Mouse (Mus musculus): Measurements from ENCODE around the gene Eddm3b. TPM values are rescaled to one million over a fixed set of nuclear protein-coding genes. Genes with fewer than 3 reads are reported as not detected.

Eddm3b gene
- polyA plus RNA-seq, 1 experiment from 2014 or later: 2.0 TPM

DNA sequence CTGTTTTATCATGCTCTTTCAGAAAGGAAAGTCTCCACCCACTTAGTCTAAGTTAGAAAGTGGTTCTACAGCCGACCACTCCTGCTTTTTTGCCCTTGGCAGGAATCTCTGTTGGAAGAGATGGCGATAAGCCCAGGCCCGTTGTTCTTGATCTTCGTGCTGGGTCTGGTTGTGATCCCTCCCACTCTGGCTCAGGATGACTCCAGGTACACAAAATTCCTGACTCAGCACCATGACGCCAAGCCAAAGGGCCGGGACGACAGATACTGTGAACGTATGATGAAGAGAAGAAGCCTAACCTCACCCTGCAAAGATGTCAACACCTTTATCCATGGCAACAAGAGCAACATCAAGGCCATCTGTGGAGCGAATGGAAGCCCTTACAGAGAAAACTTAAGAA, 12.9 kb upstream of the Eddm3b start:
- H3K9me3 ChIP-seq (replicated peaks; ENCODE audit: low read length): no peaks in the 10 kb centered on the region
- H3K4me1 ChIP-seq (replicated peaks; ENCODE audit: insufficient read depth, low read length): no peaks in the 10 kb centered on the region
- no peaks in the 10 kb centered on the region for H3K27me3 ChIP-seq (ENCODE audit: insufficient read depth, low read length)
- DNase-seq (ENCODE audit: low spot score) (no peak), ATAC-seq (replicated peaks; ENCODE audit: low FRiP score, low read depth) (no peak)
- no peaks in the 10 kb centered on the region for H3K36me3 ChIP-seq (ENCODE audit: insufficient read depth, low read length)
- H3K4me3 ChIP-seq (replicated peaks; ENCODE audit: low read depth, low read length): no peak overlapping the region
- no peak overlapping the region for H3K27ac ChIP-seq
- 75% methylated on average over 9 of the region's 9 CpGs for WGBS
- no peak overlapping the region for H3K9ac ChIP-seq (ENCODE audit: low read depth, low read length)
- TF ChIP-seq CTCF (IDR thresholded peaks at IDR 0.05; ENCODE audit: low read depth): no peak
- H3K4me2 ChIP-seq (ENCODE audit: low read length): no peak overlapping the region

DNA sequence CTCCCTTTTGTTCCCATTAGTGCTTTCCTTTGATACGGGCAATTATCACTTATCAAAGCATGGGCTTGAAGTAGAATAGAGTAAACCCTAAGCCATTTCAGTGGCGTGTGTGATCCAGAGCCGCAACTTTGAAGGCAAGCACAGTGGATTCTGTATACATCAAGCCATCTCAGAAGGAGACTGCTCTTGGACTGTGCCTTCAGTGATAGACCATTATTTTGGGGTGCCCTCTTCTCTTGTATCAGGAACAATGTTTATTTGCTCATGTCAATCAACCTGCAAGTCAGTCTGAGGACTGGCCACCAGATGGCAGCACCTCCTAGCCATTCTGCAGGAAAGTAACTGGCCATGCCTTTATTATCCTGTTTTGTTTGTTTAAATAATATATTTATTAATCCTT, 11.0 kb upstream of the Eddm3b start:
- no peak overlapping the region for H3K9ac ChIP-seq (ENCODE audit: low read depth, low read length)
- no peaks in the 10 kb centered on the region for H3K36me3 ChIP-seq (ENCODE audit: insufficient read depth, low read length)
- H3K4me3 ChIP-seq (replicated peaks; ENCODE audit: low read depth, low read length): no peak overlapping the region
- H3K4me1 ChIP-seq (replicated peaks; ENCODE audit: insufficient read depth, low read length): no peaks in the 10 kb centered on the region
- H3K27me3 ChIP-seq (ENCODE audit: insufficient read depth, low read length): no peaks in the 10 kb centered on the region
- no peak overlapping the region for H3K4me2 ChIP-seq (ENCODE audit: low read length)
- 56% methylated on average over 3 of the region's 3 CpGs for WGBS
- DNase-seq (ENCODE audit: low spot score): peak; percentile 60
- no peak overlapping the region for H3K27ac ChIP-seq
- TF ChIP-seq CTCF (IDR thresholded peaks at IDR 0.05; ENCODE audit: low read depth): peak; percentile 89
- no peaks in the 10 kb centered on the region for H3K9me3 ChIP-seq (replicated peaks; ENCODE audit: low read length)
- ATAC-seq (replicated peaks; ENCODE audit: low FRiP score, low read depth): 0 out of 2 replicates have a peak, but pooled peaks have one; percentile 17

DNA sequence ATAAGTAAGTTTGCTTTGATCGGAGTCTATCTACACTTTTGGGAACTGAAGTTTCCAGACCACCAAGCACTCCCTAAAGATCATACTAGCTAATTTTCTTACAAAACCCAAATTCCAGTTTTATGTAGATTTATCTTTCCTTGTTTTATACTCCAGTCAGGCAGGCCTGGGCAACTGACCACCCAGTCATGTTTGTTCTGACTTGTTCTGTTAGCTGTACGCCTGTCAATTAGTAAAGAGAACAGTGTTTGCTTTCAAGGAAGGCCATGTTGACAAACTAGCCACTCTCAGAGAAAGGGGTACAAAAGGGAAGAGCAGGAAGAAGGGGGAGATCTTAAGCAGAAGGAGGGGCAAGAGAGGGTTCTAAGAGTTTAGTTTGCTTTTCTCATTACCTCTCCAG, 9.9 kb upstream of the Eddm3b start:
- Histone ChIP-seq H3K4me3 (replicated peaks; ENCODE audit: low read depth, low read length) (no peak overlapping the region), H3K9me3 (replicated peaks; ENCODE audit: low read length) (no peaks in the 10 kb centered on the region), H3K36me3 (ENCODE audit: insufficient read depth, low read length) (no peaks in the 10 kb centered on the region), H3K9ac (ENCODE audit: low read depth, low read length) (no peak overlapping the region), H3K4me2 (ENCODE audit: low read length) (no peak overlapping the region), H3K27ac (no peak overlapping the region), H3K27me3 (ENCODE audit: insufficient read depth, low read length) (no peaks in the 10 kb centered on the region), H3K4me1 (replicated peaks; ENCODE audit: insufficient read depth, low read length) (no peaks in the 10 kb centered on the region)
- WGBS: 93% methylated on average over 2 of the region's 2 CpGs
- no peak for TF ChIP-seq CTCF (IDR thresholded peaks at IDR 0.05; ENCODE audit: low read depth)
- ATAC-seq (replicated peaks; ENCODE audit: low FRiP score, low read depth): no peak
- DNase-seq (ENCODE audit: low spot score): no peak

DNA sequence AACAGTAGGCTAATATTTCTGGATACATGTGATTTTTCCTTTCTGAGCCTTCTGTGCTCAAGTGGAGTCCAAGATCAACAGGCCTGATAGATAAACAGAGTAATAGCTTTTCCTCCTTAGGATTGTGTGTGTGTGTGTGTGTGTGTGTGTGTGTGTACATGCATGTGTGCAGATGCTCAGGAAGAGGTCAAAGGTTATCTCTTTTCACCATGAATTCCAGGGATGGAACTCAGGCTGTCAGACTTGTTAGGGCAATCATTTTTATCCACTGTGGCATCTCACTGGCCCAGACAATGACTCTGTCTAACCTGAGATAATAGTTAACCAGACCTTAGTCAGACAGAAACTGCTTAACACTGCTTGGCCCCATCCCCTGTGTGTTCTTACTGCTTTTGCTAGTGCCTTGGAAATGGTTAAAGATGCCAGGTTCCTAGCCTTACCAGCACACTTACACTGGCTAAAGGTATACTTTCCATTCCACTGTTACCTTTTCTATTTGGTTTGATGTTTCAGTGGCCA, 7.7 kb upstream of the Eddm3b start:
- no peak overlapping the region for H3K4me3 ChIP-seq (replicated peaks; ENCODE audit: low read depth, low read length)
- H3K9me3 ChIP-seq (replicated peaks; ENCODE audit: low read length): no peaks in the 10 kb centered on the region
- H3K4me1 ChIP-seq (replicated peaks; ENCODE audit: insufficient read depth, low read length): no peaks in the 10 kb centered on the region
- no peaks in the 10 kb centered on the region for H3K27me3 ChIP-seq (ENCODE audit: insufficient read depth, low read length)
- no peaks in the 10 kb centered on the region for H3K36me3 ChIP-seq (ENCODE audit: insufficient read depth, low read length)
- ATAC-seq (replicated peaks; ENCODE audit: low FRiP score, low read depth): no peak
- H3K27ac ChIP-seq: no peak overlapping the region
- H3K4me2 ChIP-seq (ENCODE audit: low read length): no peak overlapping the region
- no peak for TF ChIP-seq CTCF (IDR thresholded peaks at IDR 0.05; ENCODE audit: low read depth)
- H3K9ac ChIP-seq (ENCODE audit: low read depth, low read length): no peak overlapping the region
- DNase-seq (ENCODE audit: low spot score): no peak

GRCm38 (mm10) chr14:51111966-51112365, 2.3 kb upstream of the Eddm3b start:
- Histone ChIP-seq H3K4me3 (replicated peaks; ENCODE audit: low read depth, low read length) (no peak overlapping the region), H3K4me1 (replicated peaks; ENCODE audit: insufficient read depth, low read length) (no peaks in the 10 kb centered on the region), H3K9ac (ENCODE audit: low read depth, low read length) (no peak overlapping the region), H3K9me3 (replicated peaks; ENCODE audit: low read length) (no peaks in the 10 kb centered on the region), H3K36me3 (ENCODE audit: insufficient read depth, low read length) (no peaks in the 10 kb centered on the region), H3K4me2 (ENCODE audit: low read length) (no peak overlapping the region), H3K27ac (no peak overlapping the region), H3K27me3 (ENCODE audit: insufficient read depth, low read length) (no peaks in the 10 kb centered on the region)
- ATAC-seq (replicated peaks; ENCODE audit: low FRiP score, low read depth): no peak
- DNase-seq (ENCODE audit: low spot score): no peak
- TF ChIP-seq CTCF (IDR thresholded peaks at IDR 0.05; ENCODE audit: low read depth): no peak
- 58% methylated on average over 3 of the region's 3 CpGs for WGBS

GRCm38 (mm10) chr14:51113476-51113875, 750 bp upstream of the Eddm3b start:
- H3K4me2 ChIP-seq (ENCODE audit: low read length): no peak overlapping the region
- 39% methylated on average over 9 of the region's 9 CpGs for WGBS
- H3K27me3 ChIP-seq (ENCODE audit: insufficient read depth, low read length): no peaks in the 10 kb centered on the region
- ATAC-seq (replicated peaks; ENCODE audit: low FRiP score, low read depth) (peak; percentile 17; the same call in 1 of the 2 replicates), DNase-seq (ENCODE audit: low spot score) (no peak)
- no peak overlapping the region for H3K9ac ChIP-seq (ENCODE audit: low read depth, low read length)
- H3K4me3 ChIP-seq (replicated peaks; ENCODE audit: low read depth, low read length): no peak overlapping the region
- H3K9me3 ChIP-seq (replicated peaks; ENCODE audit: low read length): no peaks in the 10 kb centered on the region
- H3K27ac ChIP-seq: 0 out of 2 replicates have a peak overlapping the region, but pooled peaks have one; percentile 13
- no peaks in the 10 kb centered on the region for H3K4me1 ChIP-seq (replicated peaks; ENCODE audit: insufficient read depth, low read length)
- TF ChIP-seq CTCF (IDR thresholded peaks at IDR 0.05; ENCODE audit: low read depth): no peak
- no peaks in the 10 kb centered on the region for H3K36me3 ChIP-seq (ENCODE audit: insufficient read depth, low read length)

GRCm38 (mm10) chr14:51125684-51126083, 11.5 kb downstream of the Eddm3b start:
- DNase-seq (ENCODE audit: low spot score): no peak
- no peak overlapping the region for H3K27ac ChIP-seq
- WGBS: 79% methylated on average over 6 of the region's 6 CpGs
- H3K4me3 ChIP-seq (replicated peaks; ENCODE audit: low read depth, low read length): no peak overlapping the region
- H3K4me1 ChIP-seq (replicated peaks; ENCODE audit: insufficient read depth, low read length): no peaks in the 10 kb centered on the region
- H3K4me2 ChIP-seq (ENCODE audit: low read length): no peak overlapping the region
- H3K27me3 ChIP-seq (ENCODE audit: insufficient read depth, low read length): no peaks in the 10 kb centered on the region
- TF ChIP-seq CTCF (IDR thresholded peaks at IDR 0.05; ENCODE audit: low read depth): no peak
- ATAC-seq (replicated peaks; ENCODE audit: low FRiP score, low read depth): no peak
- H3K9ac ChIP-seq (ENCODE audit: low read depth, low read length): no peak overlapping the region
- no peaks in the 10 kb centered on the region for H3K36me3 ChIP-seq (ENCODE audit: insufficient read depth, low read length)
- H3K9me3 ChIP-seq (replicated peaks; ENCODE audit: low read length): no peaks in the 10 kb centered on the region

All from kidney, postnatal 0 days (tissue).